Mouse (Mus musculus): ENCODE measurements around the gene H13.

- TF ChIP-seq CTCF (IDR thresholded peaks at IDR 0.05; ENCODE audit: low read depth) (no peak), EP300 (IDR thresholded peaks at IDR 0.05; ENCODE audit: low read depth) (no peak)
Observed at GRCm38 (mm10) chr2:152739031-152739841, 70.0 kb downstream of the H13 start.

All from liver, embryonic 14.5 days (tissue).